Mouse (Mus musculus) stomach, postnatal 0 days (tissue): Measurements from ENCODE around the gene Dmbt1.

Experiments used
- CTCF ChIP-seq: IDR thresholded peaks from 2 replicates; pipeline ENCODE4 v1.5.1; 2016; ENCODE audit warnings: antibody characterized with exemption, low read depth, mild to moderate bottlenecking, moderate library complexity
- EP300 ChIP-seq: optimal IDR thresholded peaks from 2 replicates; pipeline ENCODE3; 2016; ENCODE audit warnings: antibody characterized with exemption

- TF ChIP-seq CTCF = no peak
- no peak for TF ChIP-seq EP300
These were observed 135.9 kb downstream of the Dmbt1 start for GRCm38 (mm10) chr7:131167771-131168170.
